Mouse (Mus musculus) liver, adult 2 months (tissue): ENCODE measurements around the gene Trim33. TPM values are rescaled to one million over a fixed set of nuclear protein-coding genes. Genes with fewer than 3 reads are reported as not detected.

Source experiments
- DNase-seq: peaks from one replicate; pipeline ENCODE4 v3.0.0-alpha.2; 2011; ENCODE audit warnings: low read depth, low spot score; ENCODE audit errors: extremely low read depth
- H3K27ac ChIP-seq: fragments of 200-500 bp; replicated peaks from 2 replicates; pipeline ENCODE4 v1.5.1; 2012; ENCODE audit warnings: low read depth, mild to moderate bottlenecking, control low read depth, inconsistent platforms, low read length; ENCODE audit not compliant: insufficient read depth
- H3K27me3 ChIP-seq: fragments of 200-500 bp; 2 replicates; pipeline ENCODE4 v1.6.1; 2012; ENCODE audit warnings: mild to moderate bottlenecking, moderate library complexity, low read length, inconsistent platforms; ENCODE audit not compliant: control insufficient read depth, insufficient read depth
- H3K36me3 ChIP-seq: fragments of 200-500 bp; 2 replicates; pipeline ENCODE4 v1.6.1; 2012; ENCODE audit warnings: low read length, inconsistent platforms; ENCODE audit not compliant: control insufficient read depth, insufficient read depth
- H3K4me1 ChIP-seq: fragments of 200-500 bp; 2 replicates; pipeline ENCODE4 v1.6.1; 2011; ENCODE audit warnings: low read length; ENCODE audit not compliant: control insufficient read depth, insufficient read depth
- H3K4me3 ChIP-seq: fragments of 200-500 bp; 2 replicates; pipeline ENCODE4 v1.5.1; 2011; ENCODE audit warnings: low read depth, mild to moderate bottlenecking, control low read depth, low read length, moderate library complexity; ENCODE audit not compliant: insufficient read depth
- H3K79me2 ChIP-seq: fragments of 200-500 bp; 2 replicates; pipeline ENCODE4 v1.6.1; 2012; ENCODE audit warnings: inconsistent platforms, mild to moderate bottlenecking, low read length, moderate library complexity; ENCODE audit not compliant: control insufficient read depth, insufficient read depth
- H3K9ac ChIP-seq: fragments of 200-500 bp; 2 replicates; pipeline ENCODE4 v1.6.1; 2012; ENCODE audit warnings: low read depth, mild to moderate bottlenecking, control low read depth, inconsistent platforms, low read length
- CTCF ChIP-seq: fragments of 200-500 bp; IDR thresholded peaks from 2 replicates; pipeline ENCODE4 v1.5.1; 2011; ENCODE audit warnings: low read depth, low read length, control low read depth
- POLR2A ChIP-seq: fragments of 200-500 bp; IDR thresholded peaks from 2 replicates; pipeline ENCODE4 v1.6.1; 2011; ENCODE audit warnings: low read length, control low read depth; ENCODE audit not compliant: insufficient read depth; ENCODE audit errors: extremely low read depth
- WGBS: fragments of 180-500 bp; shearing (Covaris S2); methylation state at CpG from one replicate; pipeline ENCODE4 v1.1.7; 2018; 5-methylcytosine and 5-hydroxymethylcytosine counted together
- polyA plus RNA-seq: library from polyadenylated mRNA; depleted of rRNA; stranded (reverse); fragments of >200 nt; gene quantifications from 2 replicates; pipeline ENCODE4 v1.2.3, GENCODE M21; 2012; rRNA removed
- total RNA-seq: library from RNA; depleted of rRNA; stranded (reverse); fragments of >200 nt; gene quantifications from 2 replicates; pipeline ENCODE4 v1.2.3, GENCODE M21; 2014; rRNA removed

The Trim33 gene
- total and polyA plus RNA-seq, 2 experiments: 4.2 to 13.4 TPM

DNA sequence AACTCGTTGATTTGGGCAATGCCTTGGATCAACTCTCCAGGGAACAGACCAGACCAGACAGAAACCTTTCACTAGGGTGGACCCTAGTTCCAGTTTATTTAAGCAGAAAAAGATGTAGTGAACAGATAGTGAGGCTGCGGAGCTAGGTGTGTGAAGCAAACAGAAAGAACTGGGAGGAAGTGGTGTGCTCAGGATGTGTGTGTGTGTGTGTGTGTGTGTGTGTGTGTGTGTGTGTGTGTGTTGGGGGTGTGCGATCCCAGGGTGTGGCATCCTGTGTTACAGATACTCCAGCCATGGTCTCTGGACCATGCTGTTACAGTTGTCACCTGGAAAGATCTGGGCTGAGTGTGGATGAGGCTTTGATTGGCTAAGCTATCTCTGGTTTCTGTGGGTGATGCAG is 118.4 kb downstream of the Trim33 start:
- WGBS: 67% methylated on average over 3 of the region's 3 CpGs
- no peak for DNase-seq
- no peak for TF ChIP-seq POLR2A
- no peak for TF ChIP-seq CTCF
- Histone ChIP-seq H3K27ac (no peak overlapping the region), H3K36me3 (no peaks in the 10 kb centered on the region), H3K79me2 (no peaks in the 10 kb centered on the region), H3K9ac (no peak overlapping the region), H3K27me3 (no peaks in the 10 kb centered on the region), H3K4me1 (no peaks in the 10 kb centered on the region), H3K4me3 (no peak overlapping the region)

GRCm38 (mm10) chr3:103400807-103401206 is 121.7 kb downstream of the Trim33 start:
- DNase-seq: no peak
- no peak overlapping the region for H3K9ac ChIP-seq
- H3K36me3 ChIP-seq: no peaks in the 10 kb centered on the region
- H3K27ac ChIP-seq: no peak overlapping the region
- H3K27me3 ChIP-seq: no peaks in the 10 kb centered on the region
- no peaks in the 10 kb centered on the region for H3K79me2 ChIP-seq
- WGBS: 88% methylated on average over 6 of the region's 6 CpGs
- H3K4me3 ChIP-seq: no peak overlapping the region
- H3K4me1 ChIP-seq: no peaks in the 10 kb centered on the region
- TF ChIP-seq POLR2A: no peak
- no peak for TF ChIP-seq CTCF

- no peaks in the 10 kb centered on the region for H3K79me2 ChIP-seq
- DNase-seq: no peak
- H3K9ac ChIP-seq: no peak overlapping the region
- no peak overlapping the region for H3K27ac ChIP-seq
- H3K4me3 ChIP-seq: no peak overlapping the region
- H3K36me3 ChIP-seq: no peaks in the 10 kb centered on the region
- no peak for TF ChIP-seq POLR2A
- no peak for TF ChIP-seq CTCF
- 63% methylated on average over 17 of the region's 17 CpGs for WGBS
- no peaks in the 10 kb centered on the region for H3K27me3 ChIP-seq
- H3K4me1 ChIP-seq: no peaks in the 10 kb centered on the region
These were observed 122.4 kb downstream of the Trim33 start for GRCm38 (mm10) chr3:103401342-103402098.

DNA sequence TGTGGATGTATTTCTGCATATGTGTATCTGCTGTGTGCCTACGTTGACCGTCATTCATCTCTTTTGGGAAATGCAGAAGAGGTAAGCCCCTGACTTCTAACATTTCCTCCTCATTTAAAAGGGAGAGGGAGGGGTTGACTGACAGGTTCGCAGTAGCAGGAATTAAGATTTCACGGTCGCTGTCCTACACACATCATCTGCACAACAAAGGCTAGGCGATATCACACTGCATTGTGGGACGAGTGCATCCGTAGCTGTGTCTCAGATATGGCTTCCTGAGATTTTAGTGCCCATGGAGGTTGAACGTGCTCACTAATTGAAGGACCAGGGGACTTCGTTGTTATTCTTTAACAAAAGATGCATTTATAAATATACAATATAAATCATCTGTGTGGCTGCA is 123.1 kb downstream of the Trim33 start:
- Histone ChIP-seq H3K9ac (no peak overlapping the region), H3K4me1 (no peaks in the 10 kb centered on the region), H3K4me3 (no peak overlapping the region), H3K36me3 (no peaks in the 10 kb centered on the region), H3K79me2 (no peaks in the 10 kb centered on the region), H3K27ac (no peak overlapping the region), H3K27me3 (no peaks in the 10 kb centered on the region)
- no peak for TF ChIP-seq CTCF
- no peak for TF ChIP-seq POLR2A
- WGBS: 72% methylated on average over 10 of the region's 10 CpGs
- DNase-seq: no peak

- no peaks in the 10 kb centered on the region for H3K79me2 ChIP-seq
- H3K4me3 ChIP-seq: no peak overlapping the region
- H3K4me1 ChIP-seq: no peaks in the 10 kb centered on the region
- WGBS: 74% methylated on average over 2 of the region's 2 CpGs
- H3K36me3 ChIP-seq: no peaks in the 10 kb centered on the region
- no peak overlapping the region for H3K27ac ChIP-seq
- no peaks in the 10 kb centered on the region for H3K27me3 ChIP-seq
- TF ChIP-seq POLR2A (no peak), CTCF (no peak)
- no peak overlapping the region for H3K9ac ChIP-seq
- DNase-seq: no peak
These were observed 126.0 kb downstream of the Trim33 start for GRCm38 (mm10) chr3:103405135-103405534.

DNA sequence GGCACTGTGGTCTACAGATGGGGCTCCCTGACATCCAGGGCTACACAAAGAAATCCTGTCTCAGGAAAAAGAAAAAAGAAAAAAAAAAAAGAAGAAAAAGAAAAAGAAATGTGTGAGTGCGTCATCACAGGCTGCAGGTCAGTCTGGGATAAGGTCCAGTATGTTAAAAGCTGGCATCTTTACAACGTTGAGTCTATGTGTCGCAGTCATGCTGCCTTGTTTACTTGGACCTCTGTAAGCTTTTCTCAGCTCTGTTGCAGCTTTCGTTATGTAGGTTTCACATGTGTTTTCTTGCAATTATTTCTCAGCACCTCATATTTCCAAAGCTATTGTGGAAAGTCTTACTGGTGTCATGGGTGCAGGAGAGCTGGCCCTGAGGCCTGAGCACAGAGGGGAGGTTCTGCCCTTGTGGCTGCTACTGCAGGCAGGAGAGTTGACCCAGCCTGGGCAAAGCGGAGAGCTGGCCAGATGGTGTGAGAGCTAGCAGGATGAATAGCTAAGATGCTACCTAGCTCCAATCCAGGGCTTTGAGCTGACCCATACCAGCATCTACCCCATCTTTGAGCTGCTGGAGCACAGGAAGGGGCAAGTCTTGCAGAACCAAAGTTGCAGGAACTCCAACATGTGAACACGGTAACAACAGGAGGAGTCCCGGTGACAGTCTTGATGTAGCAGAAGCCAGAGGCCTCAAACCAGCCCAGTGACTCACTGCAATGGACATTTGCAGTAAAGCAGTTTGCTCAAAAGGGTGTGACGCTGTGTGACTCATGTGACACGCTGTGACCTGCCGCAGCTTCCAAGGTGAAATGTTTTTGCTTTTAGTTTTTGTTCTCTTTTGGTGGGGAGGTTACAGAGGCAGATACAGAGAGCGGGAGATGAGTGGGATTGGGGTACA is 127.0 kb downstream of the Trim33 start:
- TF ChIP-seq POLR2A (no peak), CTCF (no peak)
- 84% methylated on average over 11 of the region's 11 CpGs for WGBS
- no peak overlapping the region for H3K4me3 ChIP-seq
- no peak overlapping the region for H3K27ac ChIP-seq
- DNase-seq: no peak
- no peaks in the 10 kb centered on the region for H3K4me1 ChIP-seq
- no peaks in the 10 kb centered on the region for H3K79me2 ChIP-seq
- no peaks in the 10 kb centered on the region for H3K36me3 ChIP-seq
- H3K27me3 ChIP-seq: no peaks in the 10 kb centered on the region
- no peak overlapping the region for H3K9ac ChIP-seq

Other genes starting within 250 kb of the Trim33 start
- 12.1 and 12.6 TPM in 2 replicates for gene Nras, start 221.0 kb upstream of the Trim33 start, total RNA-seq
- gene Nras, start 221.0 kb upstream of the Trim33 start, polyA plus RNA-seq: 6.9 and 7.1 TPM in 2 replicates
- gene Ampd1, start 205.3 kb upstream of the Trim33 start, total RNA-seq: 0.46 TPM in 1 of 2 replicates, not detected in the other
- not detected in 2 replicates for gene Ampd1, start 205.3 kb upstream of the Trim33 start, polyA plus RNA-seq
- gene Dennd2c, start 176.7 kb upstream of the Trim33 start, total RNA-seq: 0.47 and 0.55 TPM in 2 replicates
- gene Dennd2c, start 176.7 kb upstream of the Trim33 start, polyA plus RNA-seq: 0.07 and 0.09 TPM in 2 replicates
- gene Bcas2, start 107.6 kb upstream of the Trim33 start, total RNA-seq: 28.3 and 28.7 TPM in 2 replicates
- 13.4 and 15.9 TPM in 2 replicates for gene Bcas2, start 107.6 kb upstream of the Trim33 start, polyA plus RNA-seq